Mouse (Mus musculus) left cerebral cortex, postnatal 10 days (tissue): Measurements from ENCODE around the gene Atf7. TPM values are rescaled to one million over a fixed set of nuclear protein-coding genes. Genes with fewer than 3 reads are reported as not detected.

Experiments used
- DNase-seq, 2 experiments: peaks; one replicate each; pipeline ENCODE4 v3.0.0; 2021 to 2022; ENCODE audit warnings: low spot score in 2 of 2, mixed read lengths in 1 of 2; ENCODE audit errors: extremely low spot score in 1 of 2
- intact Hi-C: fragments of 180-260 bp; cut with DNase I; formaldehyde crosslinking; loops from one replicate; pipeline ENCODE4 v1.15.1; 2025
- total RNA-seq, 2 experiments: library from RNA; stranded (reverse); gene quantifications; 2 replicates each; pipeline ENCODE4 v1.2.3; 2021

Atf7 gene
- total RNA-seq, 2 experiments from 2014 or later = 26.7 to 34.4 TPM

DNA sequence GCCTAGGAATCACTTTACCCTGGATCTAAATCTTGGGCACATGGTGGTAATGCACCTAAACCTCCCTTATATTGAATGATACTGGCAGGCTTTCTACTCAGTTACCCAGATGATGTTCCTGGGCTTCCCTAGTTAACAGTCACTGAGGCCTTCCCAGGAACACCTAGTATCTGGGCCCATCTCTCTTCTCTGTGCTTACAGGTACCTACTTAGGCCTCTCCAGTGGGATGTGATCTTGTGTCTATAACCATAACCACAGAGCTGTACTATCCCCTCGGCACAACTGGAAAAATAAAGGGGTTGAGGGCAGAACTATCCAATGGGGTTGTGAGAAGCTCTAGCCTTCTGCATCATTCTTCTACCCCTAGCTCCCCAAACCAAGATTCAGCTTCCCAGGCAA is 118.4 kb downstream of the Atf7 start:
- no peak for DNase-seq
- intact Hi-C loops = loop anchor here (5.0 kb wide), 1 partner anchor 35 kb away; the partner anchor contains the start of gene Pcbp2

DNA sequence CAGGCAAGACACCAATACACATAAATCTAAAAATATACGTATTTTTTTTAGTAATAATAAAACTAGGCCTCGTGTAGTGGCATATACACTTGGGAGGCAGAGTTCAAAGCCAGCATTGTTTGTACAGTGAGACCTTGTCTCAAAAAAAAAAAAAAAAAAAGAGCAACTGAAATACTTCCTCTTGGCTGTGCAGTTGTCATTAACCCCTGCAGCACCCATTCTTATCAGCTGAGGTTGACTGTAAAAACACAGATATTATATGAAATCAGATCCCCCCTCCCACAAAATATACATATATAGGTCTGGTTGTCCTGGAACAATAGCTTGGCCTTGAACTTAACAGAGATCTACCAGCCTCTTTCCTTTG is 118.8 kb downstream of the Atf7 start:
- DNase-seq = no peak
- intact Hi-C loops = loop anchor here (5.0 kb wide), 1 partner anchor 34 kb away; the partner anchor contains the start of gene Pcbp2

DNA sequence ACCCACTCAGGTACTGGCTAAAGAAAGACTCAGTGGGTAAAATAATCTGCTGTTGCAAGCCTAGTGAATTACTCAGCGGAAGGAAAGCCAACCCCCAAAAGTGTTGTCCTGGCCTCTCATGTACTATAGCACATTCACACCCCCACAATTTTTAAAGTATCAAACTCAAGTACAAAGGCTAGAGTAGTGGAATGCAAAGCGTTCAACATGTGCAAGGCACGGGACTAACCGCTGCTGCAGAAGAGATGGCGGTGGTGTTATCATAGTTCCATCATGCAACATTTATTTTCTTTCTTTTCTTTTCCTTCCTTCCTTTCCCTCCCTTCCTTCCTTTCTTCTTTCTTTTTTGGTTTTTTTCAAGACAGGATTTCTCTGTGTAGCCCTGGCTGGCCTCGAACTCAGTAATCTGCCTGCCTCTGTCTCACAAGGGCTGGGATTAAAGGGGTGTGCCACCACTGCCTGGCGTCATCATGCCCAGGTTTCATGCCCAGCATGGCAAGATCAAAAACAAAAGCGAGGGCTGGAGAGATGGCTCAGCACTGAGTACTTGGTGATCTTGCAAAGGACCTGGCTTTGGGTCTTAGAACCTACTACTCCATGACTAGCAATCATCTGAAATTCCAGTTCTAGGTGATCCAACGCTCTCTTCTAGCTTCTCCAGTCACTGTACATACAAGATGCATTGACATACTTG is 119.3 kb downstream of the Atf7 start:
- DNase-seq = no peak
- intact Hi-C loops = loop anchor here (5.0 kb wide), 1 partner anchor 34 kb away; the partner anchor contains the start of gene Pcbp2

DNA sequence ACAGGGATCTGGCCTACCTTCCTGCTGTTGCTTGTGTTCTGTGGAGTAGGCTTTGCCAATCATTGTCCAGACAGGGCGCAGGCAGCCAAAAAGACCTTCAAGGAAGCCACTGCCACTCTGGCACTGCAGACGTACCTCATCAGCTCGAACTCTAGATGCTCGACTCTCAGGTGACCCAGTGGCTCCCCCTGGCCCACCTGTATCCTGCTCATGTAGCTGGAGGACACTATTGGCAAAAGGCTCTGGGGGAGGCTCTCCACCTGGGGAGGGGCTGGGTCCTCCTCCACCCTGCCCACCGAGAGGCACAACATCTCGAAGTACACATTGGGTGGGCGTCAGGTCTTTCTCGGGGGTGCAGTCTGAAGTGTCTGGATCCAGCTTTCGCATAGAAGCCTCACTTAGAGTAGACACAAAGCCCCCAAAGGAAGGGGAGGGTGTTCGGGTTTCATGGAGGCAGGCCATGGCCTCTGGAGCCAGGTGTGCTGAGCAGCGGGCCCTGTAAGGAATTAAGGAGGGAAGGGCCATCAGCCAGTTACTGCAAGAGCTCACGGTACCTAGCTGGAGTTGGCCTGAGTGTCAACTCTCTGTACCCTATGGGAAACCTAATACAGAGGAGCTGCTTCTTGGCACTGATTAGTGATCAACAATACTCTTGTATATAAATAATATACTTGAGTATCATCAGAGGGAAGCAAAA is 120.0 kb downstream of the Atf7 start:
- DNase-seq = no peak
- intact Hi-C loops = loop anchor here (5.0 kb wide), 1 partner anchor 33 kb away; the partner anchor contains the start of gene Pcbp2

DNA sequence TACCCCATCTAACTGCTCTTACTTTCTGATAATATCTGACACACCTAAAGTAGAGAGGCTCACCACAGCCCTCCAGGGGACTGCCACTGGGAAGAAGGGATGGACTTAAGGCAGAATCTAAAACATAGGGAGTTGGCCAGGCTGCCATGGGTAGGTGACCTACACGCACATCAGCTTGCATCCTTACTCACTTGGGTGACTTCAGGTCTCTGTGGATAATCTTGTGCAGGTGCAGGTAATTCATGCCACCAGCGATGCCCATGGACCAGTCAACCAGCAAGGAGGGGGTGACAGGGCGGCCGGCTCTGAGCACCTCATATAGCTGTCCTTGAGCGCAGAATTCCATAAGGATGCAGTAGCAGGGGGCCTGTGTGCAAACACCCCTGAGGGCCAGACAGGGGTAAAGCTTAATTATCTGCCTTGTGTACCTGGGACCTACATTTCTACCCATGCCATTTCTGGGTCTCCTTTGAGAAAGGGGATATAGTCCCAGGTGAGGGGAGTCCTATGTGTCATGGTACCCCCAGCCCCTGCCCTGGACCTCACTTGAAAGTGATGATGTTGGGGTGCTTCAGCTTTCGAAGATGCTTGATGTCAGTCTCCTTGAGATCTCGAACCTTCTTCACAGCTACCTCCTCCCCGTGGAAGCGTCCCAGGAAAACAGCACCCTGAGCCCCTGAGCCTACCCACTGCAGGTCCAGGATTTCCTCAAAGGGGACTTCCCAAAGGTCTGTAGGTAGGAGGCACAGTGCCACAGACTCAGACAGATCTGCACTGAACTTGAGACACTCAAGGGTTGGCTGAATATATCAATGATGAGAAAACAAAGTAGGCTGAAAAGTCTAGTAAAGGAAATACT is 121.1 kb downstream of the Atf7 start:
- DNase-seq = no peak
- intact Hi-C loops = no loop called here

DNA sequence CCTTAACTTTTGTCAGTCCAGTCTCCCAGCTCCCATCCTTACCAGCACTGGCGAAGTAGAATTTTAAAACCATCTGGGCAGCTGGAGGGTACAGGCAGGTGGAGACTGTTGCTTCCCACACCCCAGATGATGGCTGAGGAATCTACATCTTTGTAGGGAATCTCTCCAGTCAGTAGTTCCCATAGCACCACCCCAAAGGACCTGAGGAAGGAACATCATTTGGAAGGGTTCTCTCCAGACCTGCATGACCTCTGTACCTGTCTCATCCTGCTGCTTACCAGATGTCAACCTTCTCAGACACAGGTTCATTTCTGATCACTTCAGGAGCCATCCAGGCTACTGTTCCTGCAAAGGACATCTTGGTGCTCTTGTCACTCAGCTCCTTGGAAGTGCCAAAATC is 121.8 kb downstream of the Atf7 start, which contains the start of gene Gm10337:
Gene Gm10337 (plus strand): TSS at position 276 of the 400 bp plus-strand sequence.
- intact Hi-C loops = no loop called here
- no peak for DNase-seq

DNA sequence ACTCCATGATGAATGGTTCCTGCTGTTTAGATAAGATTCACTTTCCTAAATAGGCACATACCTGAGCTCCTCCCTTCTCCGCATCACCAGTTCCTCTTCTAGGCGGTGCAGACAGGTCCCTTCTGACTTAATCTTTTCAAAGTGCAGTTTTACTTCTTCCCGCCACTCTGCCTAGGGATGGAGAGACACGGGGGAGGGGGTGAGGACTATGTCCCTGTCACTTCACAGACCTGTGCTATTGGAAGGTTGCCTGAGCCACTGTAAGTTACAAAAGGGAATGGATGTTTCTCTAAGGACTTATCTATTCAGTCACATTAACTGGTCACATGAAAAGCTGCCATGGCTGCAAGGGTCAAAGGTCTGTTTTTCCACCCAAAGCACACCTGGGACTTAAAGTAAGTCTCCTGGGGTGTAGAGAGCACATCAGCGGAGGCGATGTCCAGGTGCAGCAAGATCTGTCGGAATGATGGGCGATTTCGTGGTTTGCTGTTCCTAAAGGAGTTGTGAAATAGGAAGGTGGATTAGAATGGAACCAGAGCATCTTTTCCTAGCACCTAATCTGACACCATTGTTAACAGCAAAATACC is 122.9 kb downstream of the Atf7 start:
- intact Hi-C loops = no loop called here
- no peak for DNase-seq

DNA sequence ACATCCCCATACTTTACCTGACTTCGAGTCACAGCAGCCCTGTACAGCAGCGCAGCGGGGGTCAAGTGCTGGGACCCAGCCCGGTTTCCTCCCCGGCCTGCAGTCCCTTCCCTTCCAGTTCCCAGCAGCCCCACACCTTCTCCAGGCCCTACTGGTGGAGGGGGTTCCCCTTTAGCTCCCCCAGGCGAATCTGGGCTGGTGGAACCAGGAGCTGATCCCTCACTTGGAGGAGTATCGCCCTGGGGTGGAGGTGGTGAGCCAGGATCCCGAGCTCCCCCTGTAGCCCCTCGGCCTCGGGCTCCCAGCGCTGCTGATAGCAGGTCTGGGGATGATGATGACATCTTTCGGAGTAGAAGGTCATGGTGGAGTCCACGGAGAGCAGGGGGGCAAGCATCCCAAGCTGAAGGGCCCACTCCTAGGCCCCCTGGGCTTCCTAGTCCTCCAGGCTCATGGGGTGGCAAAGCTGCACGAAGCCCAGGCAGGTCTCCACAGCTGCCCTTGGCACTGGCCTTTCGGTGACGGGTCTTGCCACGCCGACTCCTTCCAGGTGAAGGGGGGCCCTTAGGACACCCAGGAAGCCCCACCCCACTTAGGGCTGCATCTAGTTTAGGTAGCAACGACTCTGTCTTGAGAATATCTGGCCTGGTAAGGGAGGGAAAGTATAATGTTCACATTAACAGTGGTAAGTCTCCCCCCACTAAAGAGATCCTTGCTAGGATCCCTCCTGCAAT is 124.0 kb downstream of the Atf7 start:
- no peak for DNase-seq
- intact Hi-C loops = no loop called here

DNA sequence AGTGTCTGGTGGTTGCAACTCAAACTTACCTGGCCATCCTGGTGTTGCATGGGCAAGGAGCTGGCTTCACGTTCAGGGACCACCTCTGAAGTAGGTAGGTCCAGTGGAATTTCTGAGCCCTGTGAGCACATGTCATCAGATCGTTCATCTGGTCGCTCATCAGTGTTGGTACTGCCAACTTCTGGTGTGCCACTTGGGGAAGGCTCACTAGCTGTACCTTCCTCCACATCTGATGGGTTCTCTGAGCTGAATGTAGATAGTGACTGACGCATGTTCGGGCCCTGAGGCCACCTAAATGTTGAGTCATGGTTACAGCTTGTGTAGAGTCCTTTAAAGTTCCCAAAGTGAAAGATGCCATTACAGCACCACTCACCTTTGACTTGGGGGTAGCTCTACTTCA is 124.8 kb downstream of the Atf7 start:
- intact Hi-C loops = no loop called here
- no peak for DNase-seq

DNA sequence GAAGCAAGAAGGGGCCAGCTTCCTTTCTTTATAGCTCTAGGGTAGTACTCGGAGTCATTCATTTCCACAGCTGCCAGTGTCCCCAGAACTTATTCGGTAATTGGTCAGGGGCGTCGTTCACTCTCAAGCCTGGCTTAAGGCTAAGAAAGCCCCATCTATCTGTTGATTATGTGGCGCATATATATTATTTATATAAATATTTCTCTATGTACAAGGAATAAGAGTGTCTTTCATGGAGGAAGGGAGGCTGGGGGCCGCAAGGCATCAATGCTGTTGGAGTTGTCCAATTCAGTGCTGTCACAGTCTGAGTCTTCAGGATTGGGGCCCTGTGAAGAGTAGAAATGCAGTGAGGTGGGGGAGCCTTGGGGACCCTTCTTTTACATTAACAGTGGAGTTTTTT is 125.4 kb downstream of the Atf7 start:
- DNase-seq = no peak
- intact Hi-C loops = no loop called here

DNA sequence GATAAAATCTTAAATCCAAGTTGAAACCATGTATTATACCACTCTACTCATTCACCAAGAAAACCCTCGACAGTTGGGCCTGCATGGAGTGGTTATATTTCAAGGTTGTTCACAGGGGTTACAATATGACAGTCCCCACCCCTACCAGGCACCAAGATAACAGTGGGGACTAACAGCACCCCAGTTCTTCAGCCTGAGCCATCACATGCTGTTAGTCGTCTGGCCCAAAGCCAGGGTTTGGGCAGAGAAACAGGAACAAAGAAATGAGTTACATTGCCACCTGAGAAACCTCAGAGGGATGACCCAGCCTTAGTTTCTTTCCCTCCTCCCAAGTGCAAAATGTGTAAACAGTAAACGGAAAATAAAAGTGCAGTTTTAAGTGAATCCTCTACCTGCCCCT is 125.9 kb downstream of the Atf7 start:
- no peak for DNase-seq
- intact Hi-C loops = no loop called here

DNA sequence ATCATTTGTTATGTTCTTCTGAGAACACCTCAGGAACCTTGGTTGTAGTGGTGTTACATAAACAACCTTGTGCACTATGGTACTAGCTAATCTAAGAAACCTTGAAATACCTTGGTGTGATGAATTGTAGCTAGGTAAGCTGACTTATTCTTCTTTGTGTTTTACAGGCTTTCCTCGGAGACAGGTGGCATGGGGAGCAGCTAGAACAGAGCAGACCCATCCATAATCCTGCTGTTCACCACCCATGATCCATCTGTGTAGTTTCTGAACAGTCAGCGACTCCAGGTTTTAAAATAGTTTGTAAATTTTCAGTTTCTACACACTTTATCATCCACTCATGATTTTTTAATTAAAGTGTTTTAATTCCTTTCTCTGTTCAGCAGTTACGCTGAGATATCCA is 126.9 kb downstream of the Atf7 start:
- intact Hi-C loops = no loop called here
- DNase-seq = no peak

DNA sequence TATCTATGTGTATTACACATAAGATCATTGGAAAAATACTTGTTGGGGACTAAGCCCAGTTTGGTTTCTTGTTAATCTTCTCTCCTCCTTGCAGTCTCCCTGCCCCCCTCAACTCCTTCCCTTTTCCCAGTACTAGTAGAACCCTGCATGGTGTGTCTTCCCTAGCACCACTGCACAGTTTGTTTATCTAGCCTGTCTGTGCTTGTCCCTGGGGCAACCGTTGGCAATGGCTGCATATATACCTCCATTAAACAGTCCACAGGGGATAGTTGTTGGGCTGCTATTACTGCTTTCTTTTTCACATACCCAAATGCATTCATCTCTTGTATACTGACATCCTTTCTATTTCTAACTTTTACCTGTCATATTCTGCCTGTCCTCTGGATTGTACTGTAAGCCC is 137.6 kb downstream of the Atf7 start:
- intact Hi-C loops = loop anchor here (10.0 kb wide), 1 partner anchor 393 kb away; no protein-coding TSS in a partner anchor
- no peak for DNase-seq

DNA sequence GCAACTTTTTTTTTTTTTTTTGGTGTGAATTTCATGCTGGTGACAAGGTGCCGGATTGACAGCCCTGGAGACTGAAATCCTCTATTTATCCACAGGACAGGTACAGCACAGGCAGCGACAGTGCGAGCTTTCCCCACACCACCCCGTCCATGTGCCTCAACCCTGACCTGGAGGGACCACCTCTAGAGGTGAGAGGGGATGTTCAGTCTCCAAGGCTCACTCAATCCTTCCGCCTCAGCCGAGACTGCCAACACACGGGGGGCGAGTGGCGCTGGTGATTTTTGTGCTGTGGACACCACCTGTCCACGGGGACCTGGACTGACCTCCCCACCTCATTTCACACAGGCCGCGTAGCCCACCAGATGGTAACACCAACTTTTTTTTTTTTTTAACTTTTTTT is 139.4 kb downstream of the Atf7 start:
- intact Hi-C loops = loop anchor here (10.0 kb wide), 1 partner anchor 391 kb away; no protein-coding TSS in a partner anchor
- DNase-seq = no peak

DNA sequence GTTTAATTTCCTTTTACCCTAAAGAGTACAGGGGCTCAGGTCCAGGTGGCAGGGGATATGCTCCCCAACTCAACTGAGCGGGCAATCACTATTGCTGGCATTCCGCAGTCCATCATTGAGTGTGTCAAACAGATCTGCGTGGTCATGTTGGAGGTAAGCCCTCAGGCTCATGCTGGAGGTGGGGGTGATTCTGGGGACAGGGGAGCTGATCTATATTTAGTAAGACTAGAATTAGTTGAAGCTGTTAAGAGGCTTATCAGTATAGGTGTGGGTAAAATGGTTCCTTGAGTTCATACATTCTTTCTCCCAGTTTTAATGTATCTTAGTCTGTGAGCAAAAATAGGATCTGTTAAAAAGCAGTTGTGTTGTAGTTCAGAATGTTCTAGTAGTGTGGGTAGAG is 142.1 kb downstream of the Atf7 start:
- no peak for DNase-seq
- intact Hi-C loops = loop anchor here (10.0 kb wide), 1 partner anchor 388 kb away; no protein-coding TSS in a partner anchor
